Mouse (Mus musculus) E14TG2a.4 (cell line): Measurements from ENCODE around the gene Arhgap23.

ENCODE experiments used
- CTCF ChIP-seq: conservative IDR thresholded peaks from 2 replicates; pipeline ENCODE4 v1.5.1; 2014; ENCODE audit warnings: low read length
- NANOG ChIP-seq: IDR thresholded peaks from 2 replicates; pipeline ENCODE4 v1.6.1; 2014; ENCODE audit warnings: borderline replicate concordance, low read length, mixed read lengths
- POU5F1 ChIP-seq: IDR thresholded peaks from 2 replicates; pipeline ENCODE4 v1.6.1; 2014; ENCODE audit warnings: low read length, borderline replicate concordance

DNA sequence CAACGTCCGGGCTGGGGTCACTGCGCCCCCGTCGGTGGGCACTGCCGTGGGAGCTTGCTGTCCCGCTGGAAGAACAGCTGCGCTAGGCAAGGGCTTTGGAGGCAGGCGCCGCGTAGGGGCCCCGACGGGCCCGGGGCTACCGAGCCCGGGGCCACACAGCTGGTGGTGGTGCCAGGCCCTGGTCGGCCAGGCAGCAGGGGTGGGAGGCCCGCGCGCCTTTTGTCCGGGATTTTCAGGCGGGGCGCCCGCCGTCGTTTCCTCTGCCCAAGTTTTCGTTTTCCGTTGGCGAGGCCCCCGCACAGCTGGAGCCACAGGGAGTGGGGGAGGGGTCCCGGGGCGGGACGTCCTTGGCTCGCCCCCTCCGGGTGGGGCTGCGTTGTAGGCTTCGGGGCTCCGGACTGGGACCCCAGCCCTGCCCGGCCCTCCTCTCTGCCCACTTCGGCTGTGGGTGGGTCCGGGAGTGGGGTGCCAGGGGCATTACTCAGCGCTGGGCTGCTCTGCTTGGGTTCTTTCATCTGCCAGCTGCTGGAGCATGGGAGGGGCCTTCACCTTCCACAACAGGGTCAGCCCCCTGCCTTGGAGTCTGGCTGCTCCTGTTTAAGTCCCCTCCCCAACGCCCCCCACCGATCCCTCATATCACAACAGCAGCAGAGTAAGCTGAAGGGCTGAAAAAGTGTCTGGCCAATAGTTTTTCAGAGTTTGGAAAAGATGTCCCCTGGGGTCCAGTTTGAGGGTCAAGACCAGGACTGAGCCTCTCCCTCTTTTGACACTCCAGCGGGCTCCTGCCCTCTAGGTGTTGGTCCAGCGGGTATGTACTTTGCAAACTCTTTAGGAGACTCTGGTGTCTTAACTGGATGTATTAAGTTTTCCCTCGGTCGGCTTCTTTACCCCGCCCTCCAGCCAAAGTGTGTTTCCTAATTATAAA, 641 bp downstream of the Arhgap23 start:
- TF ChIP-seq CTCF: no peak
- TF ChIP-seq POU5F1: no peak
- no peak for TF ChIP-seq NANOG
